Mouse (Mus musculus): Measurements from ENCODE around the gene Trim60.

GRCm38 (mm10) chr8:65018423-65018822 lies at the start of gene Trim60, which contains the start of gene Trim61:
- TF ChIP-seq CTCF (IDR thresholded peaks at IDR 0.05; ENCODE audit: low read depth, low read length) = no peak
- TF ChIP-seq TAL1 (conservative IDR thresholded peaks at IDR 0.05; ENCODE audit: low read depth, low read length) = no peak
- no peak for TF ChIP-seq GATA1 (IDR thresholded peaks at IDR 0.05; ENCODE audit: borderline replicate concordance, low read length)
- no peak for TF ChIP-seq GATA2 (IDR thresholded peaks at IDR 0.05; ENCODE audit: borderline replicate concordance, low read depth, low read length)

All from G1E (cell line).